25 mouse cellular contexts compared by ENCODE assay signal in genomic region chr7:143285440-143285839, GRCm38 (mm10).
DNase-seq lines count a peak whose midpoint lies in the region; ATAC-seq and TF ChIP-seq lines count a peak whose summit lies in the region.
"Had no signal": no experiment of that assay in that cellular context is flagged by ENCODE, and none has a peak within 500 bp of the region (broad histone marks: within the 10 kb centered on the region; RNA-seq: fewer than 3 reads in every experiment).

No protein-coding gene starts in this region.

- no peaks in the 10 kb centered on the region for H3K36me3 ChIP-seq in thymus, adult 2 months (ENCODE audit: control insufficient read depth, insufficient read depth, low read length)
- H3K36me3 ChIP-seq: heart, embryonic 12.5 days; heart, embryonic 15.5 days had no signal

- peak; percentile 43 to 57; a peak in 2 of 4 replicates for ATAC-seq in hematopoietic stem cell, adult 5-6 weeks (replicated peaks in 1 of 2; ENCODE audit: insufficient read depth in 1 of 2, low FRiP score in 2 of 2, low TSS enrichment in 1 of 2, low read depth in 1 of 2, poor library complexity in 2 of 2, severe bottlenecking in 2 of 2)
- ATAC-seq: CD4-positive, CD25-positive, alpha-beta regulatory T cell, adult 4 months; forebrain, embryonic 13.5 days; forebrain, embryonic 16.5 days; hindbrain, postnatal 0 days; inflammation-experienced regulatory T-cells, adult 6 months had no signal

- 24% methylated on average over 3 of the region's 3 CpGs for WGBS in thymus, adult 2 months

- intact Hi-C loops in gastrocnemius, adult 2 months (cut with DNase I) = no loop called here
- intact Hi-C loops in gastrocnemius, postnatal 14 days (cut with DNase I; ENCODE audit: low total_unique reads) = no loop called here

- no peak overlapping the region for H3K27ac ChIP-seq in gastrocnemius, adult 2 months
- peak overlapping the region; percentile 15; the same call in 1 of the 2 replicates for H3K27ac ChIP-seq in thymus, adult 2 months (ENCODE audit: control insufficient read depth, insufficient read depth, low read length)
- H3K27ac ChIP-seq: forebrain, embryonic 10.5 days; forebrain, embryonic 13.5 days; heart, embryonic 15.5 days; hindbrain, embryonic 14.5 days; hindbrain, postnatal 0 days had no signal

- TF ChIP-seq CTCF in gastrocnemius, adult 2 months (IDR thresholded peaks at IDR 0.05) = no peak
- TF ChIP-seq CTCF in thymus, adult 2 months (IDR thresholded peaks at IDR 0.05; ENCODE audit: borderline replicate concordance, control insufficient read depth, extremely low read depth, insufficient read depth, low read length, poor library complexity) = no peak

- no peak for TF ChIP-seq POLR2A in thymus, adult 2 months (IDR thresholded peaks at IDR 0.05; ENCODE audit: control insufficient read depth, extremely low read depth, insufficient read depth, low read length, poor library complexity)

- H3K27me3 ChIP-seq in thymus, adult 2 months (ENCODE audit: control insufficient read depth, insufficient read depth, low read length) = no peaks in the 10 kb centered on the region
- H3K27me3 ChIP-seq: heart, embryonic 12.5 days; heart, embryonic 15.5 days had no signal

- H3K4me1 ChIP-seq in thymus, adult 2 months (replicated peaks; ENCODE audit: control insufficient read depth, insufficient read depth, low read length) = peaks cover 27% of the 10 kb centered on the region

- H3K4me3 ChIP-seq in gastrocnemius, adult 2 months = no peak overlapping the region
- no peak overlapping the region for H3K4me3 ChIP-seq in thymus, adult 2 months (ENCODE audit: control insufficient read depth, insufficient read depth, low read length)
- H3K4me3 ChIP-seq: forebrain, embryonic 10.5 days; forebrain, embryonic 13.5 days; heart, embryonic 12.5 days; heart, embryonic 15.5 days had no signal

- peak; percentile 5 for DNase-seq in gastrocnemius, adult 2 months
- no peak for DNase-seq in gastrocnemius, postnatal 14 days
- no peak for DNase-seq in thymus, adult 2 months
- no peak for DNase-seq in thymus, postnatal 4 days
- DNase-seq in cerebellum, adult 8-10 months = no peak
- DNase-seq in spleen, postnatal 36 days (ENCODE audit: low spot score in 2 of 2) = no peak
- DNase-seq: adrenal gland, adult 2 months; adrenal gland, postnatal 14 days; cerebellum, adult 11 months; cerebellum, adult 2 months; cerebellum, postnatal 10 days; cerebellum, postnatal 36 days; gastrocnemius, postnatal 25 days; heart, postnatal 10 days; heart, postnatal 36 days had no signal
